Mouse (Mus musculus) layer of hippocampus, adult 2 months (tissue): Measurements from ENCODE around the gene Osbpl6. TPM values are rescaled to one million over a fixed set of nuclear protein-coding genes. Genes with fewer than 3 reads are reported as not detected.

Experiments used
- DNase-seq, 2 experiments: peaks; one replicate each; pipeline ENCODE4 v3.0.0; 2022; ENCODE audit warnings: low spot score in 2 of 2
- H3K27ac ChIP-seq: fragments of 200-600 bp; 2 replicates; pipeline ENCODE4 v1.8.1; 2022
- H3K4me3 ChIP-seq: fragments of 200-600 bp; 2 replicates; pipeline ENCODE4 v1.8.1; 2022; ENCODE audit warnings: mild to moderate bottlenecking
- CTCF ChIP-seq: fragments of 200-600 bp; conservative IDR thresholded peaks from 2 replicates; pipeline ENCODE4 v1.8.1; 2022; ENCODE audit warnings: antibody characterized with exemption, mild to moderate bottlenecking, moderate library complexity
- total RNA-seq, 2 experiments: library from RNA; stranded (reverse); gene quantifications; 2 replicates each; pipeline ENCODE4 v1.2.3; 2021

Gene Osbpl6
- total RNA-seq, 2 experiments from 2014 or later = 59.0 to 63.3 TPM

GRCm38 (mm10) chr2:76491371-76491770, 85.1 kb downstream of the Osbpl6 start:
- TF ChIP-seq CTCF = no peak
- DNase-seq = no peak
- Histone ChIP-seq H3K27ac (no peak overlapping the region), H3K4me3 (no peak overlapping the region)

- TF ChIP-seq CTCF = no peak
- H3K27ac ChIP-seq = no peak overlapping the region
- no peak for DNase-seq
- no peak overlapping the region for H3K4me3 ChIP-seq
Observed at GRCm38 (mm10) chr2:76492224-76492623, 85.9 kb downstream of the Osbpl6 start.

DNA sequence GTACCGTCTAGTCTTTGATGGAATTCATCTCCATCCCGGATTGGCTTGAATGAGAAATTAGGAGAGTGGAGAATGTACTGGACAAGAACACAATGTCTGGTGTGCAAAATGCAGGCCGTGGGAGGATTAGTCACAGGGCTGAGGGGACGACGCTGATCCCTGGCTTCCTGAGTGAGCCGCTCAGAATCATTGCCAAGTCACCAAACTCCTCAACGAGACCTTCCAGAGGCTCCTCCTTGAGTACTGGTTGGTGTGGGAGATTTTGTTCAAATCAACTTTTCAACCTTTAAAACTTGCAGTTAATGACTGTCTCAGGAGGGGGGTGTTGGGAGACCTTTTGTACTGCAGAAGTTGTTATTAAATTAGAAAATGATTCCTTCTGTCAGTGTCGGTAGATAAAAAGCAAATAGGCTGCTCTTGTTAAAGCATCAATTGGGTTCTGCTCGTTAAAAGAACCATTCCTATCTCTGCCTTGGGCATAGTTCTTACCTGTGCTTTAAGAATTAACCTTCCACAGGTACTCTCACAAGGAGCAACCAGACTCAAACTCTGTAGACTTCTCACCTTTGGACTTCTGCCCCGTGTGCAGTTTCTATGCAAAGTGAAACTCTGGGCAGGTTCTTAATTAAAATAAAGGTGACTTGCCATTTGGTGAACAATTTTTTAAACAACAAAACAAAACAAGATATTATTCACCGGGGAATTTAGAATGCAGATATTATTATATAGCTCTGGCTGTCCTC, 89.9 kb downstream of the Osbpl6 start:
- H3K4me3 ChIP-seq = no peak overlapping the region
- H3K27ac ChIP-seq = no peak overlapping the region
- no peak for TF ChIP-seq CTCF
- no peak for DNase-seq

GRCm38 (mm10) chr2:76496749-76497140, 90.4 kb downstream of the Osbpl6 start:
- Histone ChIP-seq H3K27ac (no peak overlapping the region), H3K4me3 (no peak overlapping the region)
- no peak for DNase-seq
- TF ChIP-seq CTCF = no peak

- no peak overlapping the region for H3K4me3 ChIP-seq
- TF ChIP-seq CTCF = no peak
- H3K27ac ChIP-seq = no peak overlapping the region
- DNase-seq = no peak
Observed at GRCm38 (mm10) chr2:76498891-76499290, 92.6 kb downstream of the Osbpl6 start.

DNA sequence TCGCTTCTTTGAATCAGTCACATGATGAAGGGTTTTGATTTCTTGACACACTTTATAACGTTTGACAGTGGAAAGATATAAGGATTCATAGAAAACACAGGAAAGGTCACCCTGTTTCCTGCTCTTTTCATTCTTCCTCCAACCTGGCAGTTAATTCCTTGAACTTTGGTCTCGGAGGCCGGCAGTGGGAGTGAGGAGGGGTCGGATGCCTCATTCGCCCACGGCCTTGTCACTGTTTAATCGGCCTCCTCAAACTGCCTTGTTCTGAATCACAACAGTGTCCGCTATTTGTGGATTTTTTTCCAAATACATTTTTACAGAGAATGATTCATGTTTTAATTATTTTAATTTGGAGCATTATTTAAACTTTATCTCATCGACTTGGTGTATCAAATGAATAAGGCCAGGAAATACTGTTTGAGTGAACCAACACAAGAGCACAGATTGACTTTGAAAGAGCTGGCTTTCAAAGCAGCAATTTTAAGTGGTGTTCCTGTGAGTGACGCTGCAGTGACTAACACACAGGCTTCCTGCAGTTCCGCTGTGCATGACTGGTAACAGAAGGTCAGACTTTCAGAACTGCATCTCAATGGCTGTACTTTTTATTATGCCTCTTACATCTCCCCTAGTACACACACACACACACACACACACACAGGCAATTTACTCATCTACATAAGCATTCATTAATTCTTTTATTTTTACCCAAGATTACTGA, 98.0 kb downstream of the Osbpl6 start:
- TF ChIP-seq CTCF = no peak
- H3K4me3 ChIP-seq = no peak overlapping the region
- H3K27ac ChIP-seq = peak overlapping the region; percentile 43; the same call in 1 of the 2 replicates
- DNase-seq = peak in 1 of 2 experiments; percentile 66

DNA sequence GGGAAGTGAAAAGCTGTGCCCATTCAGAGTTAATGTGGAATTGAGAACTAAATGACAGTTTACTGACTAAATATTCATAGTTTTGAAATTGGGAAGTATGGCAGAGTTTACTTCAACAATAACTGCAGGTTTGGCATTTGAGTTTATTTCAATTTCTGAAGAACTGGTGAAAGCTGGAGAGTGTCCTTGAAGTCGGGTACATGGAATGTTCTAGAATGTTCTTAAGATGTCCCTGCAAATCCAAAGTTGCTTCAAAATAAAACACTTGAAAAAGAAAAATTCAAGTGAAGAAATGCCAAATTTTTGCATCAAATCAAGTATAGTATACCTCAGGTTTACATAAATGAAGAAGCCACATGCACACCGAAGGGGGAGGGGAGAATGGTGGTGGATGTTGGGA, 98.7 kb downstream of the Osbpl6 start:
- H3K27ac ChIP-seq = 0 out of 2 replicates have a peak overlapping the region, but pooled peaks have one; percentile 43
- TF ChIP-seq CTCF = no peak
- DNase-seq = no peak
- H3K4me3 ChIP-seq = no peak overlapping the region

DNA sequence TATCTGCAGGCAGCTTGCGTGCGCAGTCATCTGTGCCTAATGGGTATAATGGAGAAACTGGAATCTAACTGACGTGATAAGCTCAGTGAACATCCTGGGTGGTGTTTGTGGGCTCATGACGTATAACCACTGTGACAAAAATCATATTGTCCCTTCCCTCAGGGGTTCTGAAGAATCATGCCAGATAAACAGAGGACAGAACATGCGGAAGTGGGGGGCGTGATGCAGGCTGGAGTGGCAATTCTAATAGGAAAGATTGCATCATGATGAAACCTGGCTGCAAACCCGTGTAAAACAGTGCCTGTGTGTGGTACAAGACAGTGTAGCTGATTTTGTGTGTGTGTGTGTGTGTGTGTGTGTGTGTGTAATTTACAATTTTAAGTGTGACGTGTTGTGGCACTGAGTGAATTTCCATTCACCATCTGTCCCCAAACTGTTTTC, 105.0 kb downstream of the Osbpl6 start:
- no peak for TF ChIP-seq CTCF
- Histone ChIP-seq H3K4me3 (no peak overlapping the region), H3K27ac (0 out of 2 replicates have a peak overlapping the region, but pooled peaks have one; percentile 18)
- DNase-seq = peak; percentile 64 to 65

DNA sequence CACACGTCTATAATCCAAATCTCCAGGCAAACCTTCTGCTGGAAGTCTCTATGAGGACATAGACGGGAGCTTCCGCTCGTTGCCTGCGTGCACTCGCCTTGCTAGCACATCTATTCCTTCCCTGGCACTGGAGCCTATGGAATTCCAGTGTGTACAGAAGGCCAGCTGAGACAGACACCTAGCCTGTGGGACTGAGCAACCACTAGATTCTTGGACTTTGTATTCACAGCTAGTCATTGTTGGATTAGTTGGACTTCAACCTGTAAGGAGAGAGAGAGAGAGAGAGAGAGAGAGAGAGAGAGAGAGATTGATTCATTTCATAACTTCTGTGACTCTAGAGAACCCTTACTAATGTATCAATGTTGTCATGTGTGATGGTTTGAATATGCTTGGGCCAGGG, 105.8 kb downstream of the Osbpl6 start:
- 0 out of 2 replicates have a peak overlapping the region, but pooled peaks have one; percentile 23 for H3K27ac ChIP-seq
- no peak for TF ChIP-seq CTCF
- no peak for DNase-seq
- no peak overlapping the region for H3K4me3 ChIP-seq

DNA sequence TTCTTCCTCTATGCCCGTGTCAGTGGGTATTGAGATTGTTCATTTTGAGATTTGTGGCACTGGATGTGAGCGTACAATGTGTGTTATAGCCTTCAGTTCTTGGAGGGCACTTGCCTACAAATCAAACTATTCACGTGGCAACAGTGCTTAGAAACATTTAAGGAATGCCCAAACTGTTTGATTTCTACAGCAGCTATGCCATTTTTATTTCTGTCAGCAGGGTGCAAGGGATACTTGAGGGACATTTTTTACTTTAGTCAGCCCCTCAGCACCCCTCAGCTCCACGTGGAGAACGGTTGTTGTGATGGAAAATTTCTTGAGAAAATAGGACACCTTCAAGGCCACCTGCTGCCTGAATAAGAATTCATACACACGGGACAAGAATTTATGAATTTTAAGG, 106.6 kb downstream of the Osbpl6 start:
- Histone ChIP-seq H3K4me3 (no peak overlapping the region), H3K27ac (no peak overlapping the region)
- TF ChIP-seq CTCF = no peak
- no peak for DNase-seq

DNA sequence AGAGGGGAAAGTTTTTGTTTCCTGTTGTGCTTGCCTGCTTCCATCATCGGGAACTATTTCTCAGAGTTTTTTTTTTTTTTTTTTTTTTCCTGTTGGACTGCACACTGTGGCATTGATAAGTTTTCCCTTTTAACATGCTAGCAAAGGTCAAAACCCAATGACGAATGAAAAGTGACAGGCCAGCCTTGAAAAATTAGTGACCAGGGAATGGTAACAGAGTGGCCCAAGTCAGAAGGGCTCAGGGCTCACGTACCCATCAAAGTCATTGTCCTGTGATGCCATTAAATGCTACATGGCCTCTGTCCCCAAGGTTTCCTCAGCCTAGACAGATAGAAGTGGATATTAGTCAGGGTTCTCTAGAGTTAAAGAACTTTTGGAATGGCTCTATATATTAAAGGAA, 107.0 kb downstream of the Osbpl6 start:
- H3K4me3 ChIP-seq = no peak overlapping the region
- DNase-seq = no peak
- no peak for TF ChIP-seq CTCF
- H3K27ac ChIP-seq = no peak overlapping the region

- Histone ChIP-seq H3K27ac (no peak overlapping the region), H3K4me3 (no peak overlapping the region)
- no peak for TF ChIP-seq CTCF
- DNase-seq = no peak
Observed at GRCm38 (mm10) chr2:76517471-76517870, 111.2 kb downstream of the Osbpl6 start.

DNA sequence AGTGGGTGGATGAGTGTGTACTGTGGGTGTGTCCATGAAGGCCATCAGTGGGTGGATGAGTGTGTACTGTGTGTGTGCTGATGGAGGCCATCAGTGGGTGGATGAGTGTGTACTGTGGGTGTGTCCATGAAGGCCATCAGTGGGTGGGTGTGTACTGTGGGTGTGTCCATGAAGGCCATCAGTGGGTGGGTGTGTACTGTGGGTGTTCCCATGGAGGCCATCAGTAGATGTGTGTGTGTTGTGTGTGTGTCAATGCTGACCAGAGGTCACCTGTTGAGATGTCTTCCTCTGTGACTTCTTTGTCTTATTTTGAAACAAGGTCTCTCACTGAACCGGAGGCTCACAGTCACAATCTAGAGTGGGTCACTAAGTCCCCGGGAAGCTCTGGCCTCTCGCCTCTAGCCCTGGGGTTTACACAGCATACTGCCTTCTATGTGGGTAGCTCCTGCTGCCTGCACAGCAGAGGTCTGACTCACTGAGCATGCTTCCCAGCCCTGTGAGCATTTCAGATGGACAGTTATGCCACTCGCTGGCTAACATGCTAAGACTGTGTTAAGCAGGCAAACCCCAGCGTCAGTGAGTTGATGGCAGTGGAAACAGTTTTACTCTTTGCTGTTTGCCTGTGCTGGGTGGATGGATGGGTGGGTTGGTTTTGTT, 112.2 kb downstream of the Osbpl6 start:
- no peak for DNase-seq
- H3K27ac ChIP-seq = no peak overlapping the region
- H3K4me3 ChIP-seq = no peak overlapping the region
- TF ChIP-seq CTCF = no peak
